Mouse (Mus musculus) olfactory bulb, adult 2 months (tissue): ENCODE measurements around the gene Fundc1. TPM values are rescaled to one million over a fixed set of nuclear protein-coding genes. Genes with fewer than 3 reads are reported as not detected.
"Not testable (repeated sequence)": the region's sequence is repeated elsewhere in the genome, so short reads cannot be mapped to it uniquely, and the experiment has no call there.

Experiments
- H3K27ac ChIP-seq: fragments of 200-500 bp; 2 replicates; pipeline ENCODE4 v1.5.1; 2012; ENCODE audit warnings: low read depth, low read length; ENCODE audit not compliant: insufficient read depth
- H3K4me1 ChIP-seq: fragments of 200-500 bp; 2 replicates; pipeline ENCODE4 v1.6.1; 2012; ENCODE audit warnings: low read length; ENCODE audit not compliant: control insufficient read depth, insufficient read depth
- H3K4me3 ChIP-seq: fragments of 200-500 bp; 2 replicates; pipeline ENCODE4 v1.5.1; 2012; ENCODE audit warnings: mild to moderate bottlenecking, low read depth, low read length, moderate library complexity; ENCODE audit not compliant: insufficient read depth
- CTCF ChIP-seq: fragments of 200-500 bp; IDR thresholded peaks from 2 replicates; pipeline ENCODE4 v1.5.1; 2012; ENCODE audit warnings: low read depth, mild to moderate bottlenecking, low read length, moderate library complexity; ENCODE audit not compliant: insufficient read depth
- POLR2A ChIP-seq: fragments of 200-500 bp; IDR thresholded peaks from 2 replicates; pipeline ENCODE4 v1.6.1; 2012; ENCODE audit warnings: mild to moderate bottlenecking, low read depth, low read length, moderate library complexity; ENCODE audit not compliant: insufficient read depth
- WGBS: fragments of 180-500 bp; shearing (Covaris S2); methylation state at CpG from one replicate; pipeline ENCODE4 v1.1.7; 2018; 5-methylcytosine and 5-hydroxymethylcytosine counted together
- polyA plus RNA-seq: library from polyadenylated mRNA; stranded (reverse); fragments of >200 nt; gene quantifications from 2 replicates; pipeline ENCODE4 v1.2.4, GENCODE M21; 2012; ENCODE audit warnings: low replicate concordance; ENCODE audit not compliant: missing spikeins, insufficient read depth, insufficient read length

The Fundc1 gene
- polyA plus RNA-seq, 1 experiment: not detected

DNA sequence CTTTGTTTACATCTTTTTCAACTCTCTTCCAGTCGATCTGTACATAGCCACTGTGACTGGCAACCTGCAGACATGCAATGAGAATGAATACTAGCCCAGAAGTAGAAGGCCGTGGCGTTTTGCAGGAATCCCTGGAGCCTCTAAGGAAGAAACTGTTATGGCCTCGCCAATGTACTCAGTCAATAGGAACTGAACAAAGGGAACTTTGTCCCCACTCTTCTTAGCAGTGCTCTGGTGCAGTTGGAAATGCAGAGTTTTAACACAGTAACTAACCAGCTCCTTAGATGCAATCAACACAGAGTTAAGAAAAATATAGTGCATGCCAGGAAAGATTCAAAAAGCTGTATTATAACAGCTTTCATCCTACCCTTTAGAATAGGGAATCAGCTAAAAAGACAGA lies 13.4 kb downstream of the Fundc1 start:
- 49% methylated on average over 4 of the region's 4 CpGs for WGBS
- TF ChIP-seq CTCF (no peak), POLR2A (no peak)
- Histone ChIP-seq H3K27ac (no peak overlapping the region), H3K4me1 (no peaks in the 10 kb centered on the region), H3K4me3 (no peak overlapping the region)

DNA sequence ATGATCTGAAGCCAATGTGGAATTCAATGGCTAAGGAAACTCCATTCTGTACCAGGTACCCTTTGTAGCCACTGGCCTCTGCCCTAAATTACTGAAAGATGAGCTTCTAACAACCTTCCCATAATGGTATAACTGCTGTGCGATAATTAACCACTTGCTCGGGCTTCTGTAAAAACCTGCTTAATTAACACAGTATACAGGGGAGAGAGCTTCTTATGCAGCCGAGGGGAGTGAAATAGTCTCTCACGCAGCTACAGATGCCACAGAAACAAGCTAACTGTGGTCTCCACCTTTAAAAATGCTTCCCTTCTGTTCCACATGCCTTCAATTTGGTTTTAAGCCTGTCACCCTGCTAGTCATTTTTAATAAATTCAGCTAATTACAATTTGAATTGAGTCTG lies 17.6 kb downstream of the Fundc1 start:
- Histone ChIP-seq H3K4me3 (no peak overlapping the region), H3K4me1 (no peaks in the 10 kb centered on the region), H3K27ac (no peak overlapping the region)
- no peak for TF ChIP-seq POLR2A
- TF ChIP-seq CTCF: no peak
- WGBS: 61% methylated on average over 4 of the region's 4 CpGs

DNA sequence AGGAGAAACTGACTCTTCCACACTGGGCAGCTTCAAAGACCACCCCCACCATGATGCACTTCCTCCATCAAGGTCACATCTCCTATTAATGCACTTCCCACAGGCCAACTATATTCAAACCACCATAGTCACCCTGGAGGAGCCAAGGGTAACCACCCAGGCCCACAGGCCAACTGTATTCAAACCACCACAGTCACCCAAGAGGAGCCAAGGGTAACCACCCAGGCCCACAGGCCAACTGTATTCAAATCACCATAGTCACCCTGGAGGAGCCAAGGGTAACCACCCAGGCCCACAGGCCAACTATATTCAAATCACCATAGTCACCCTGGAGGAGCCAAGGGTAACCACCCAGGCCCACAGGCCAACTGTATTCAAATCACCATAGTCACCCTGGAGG lies 20.5 kb downstream of the Fundc1 start:
- not testable (repeated sequence) for H3K27ac ChIP-seq, H3K4me3 ChIP-seq, H3K4me1 ChIP-seq

DNA sequence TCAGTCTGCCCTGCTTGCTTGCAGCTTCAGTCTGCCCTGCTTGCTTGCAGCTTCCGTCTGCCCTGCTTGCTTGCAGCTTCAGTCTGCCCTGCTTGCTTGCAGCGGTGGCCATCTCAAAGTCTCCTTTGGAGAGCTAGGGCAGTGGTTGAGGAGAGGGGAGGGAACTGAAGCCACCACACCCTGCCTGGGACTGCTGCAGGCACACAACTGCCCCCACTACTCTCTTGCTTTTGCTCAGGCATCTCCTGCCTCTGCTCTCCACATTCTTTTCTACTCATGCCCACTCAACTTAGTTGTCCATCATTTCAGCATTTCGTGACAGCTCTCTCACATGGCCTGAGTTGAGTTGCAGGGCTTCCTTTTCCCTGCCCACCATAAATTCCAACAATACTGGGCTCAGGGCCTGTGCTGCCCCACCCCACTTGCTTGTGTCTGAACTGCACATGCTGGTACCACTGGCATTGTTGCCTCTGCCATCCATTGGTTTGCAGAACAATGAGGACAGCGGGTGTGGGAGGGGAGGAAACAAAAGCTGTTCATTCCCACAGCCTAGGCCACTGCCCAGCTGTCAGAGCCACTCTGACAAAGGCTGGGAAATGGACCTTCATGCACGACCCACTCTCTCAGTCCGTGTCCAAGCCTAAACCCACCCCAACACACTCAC lies 24.9 kb downstream of the Fundc1 start:
- no peak overlapping the region for H3K27ac ChIP-seq
- 44% methylated on average over 6 of the region's 6 CpGs for WGBS

DNA sequence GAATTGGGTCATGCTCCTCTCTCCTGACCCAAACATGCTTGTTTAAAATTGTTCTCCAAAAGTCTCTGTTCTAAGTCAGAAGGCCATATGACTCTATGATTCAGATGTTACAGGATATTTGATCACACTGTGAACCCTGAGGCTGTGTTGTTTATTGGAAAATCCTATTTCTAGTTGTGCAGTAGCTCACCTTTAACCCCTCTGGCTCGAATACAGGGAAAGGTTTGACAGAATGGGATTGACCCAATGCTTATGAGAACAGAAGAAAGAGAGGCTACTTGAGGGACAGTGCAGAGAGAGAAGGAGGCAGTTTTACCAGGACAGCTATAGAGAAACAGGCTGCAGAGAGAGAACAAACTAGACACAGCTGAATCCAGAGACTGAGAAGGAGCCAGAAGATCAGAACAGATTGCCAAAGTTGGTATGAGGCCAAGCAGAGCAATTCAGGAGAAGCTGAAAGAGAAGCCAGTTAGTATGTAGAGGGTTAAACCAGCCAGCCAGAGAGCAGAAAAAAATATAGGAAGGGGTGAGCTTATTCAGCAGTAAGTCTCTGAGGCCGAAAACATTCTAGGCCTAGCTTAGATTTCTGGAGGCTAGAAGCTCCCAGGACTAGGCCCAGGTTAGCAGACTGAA lies 27.1 kb downstream of the Fundc1 start:
- TF ChIP-seq POLR2A: no peak
- TF ChIP-seq CTCF: no peak
- Histone ChIP-seq H3K4me1 (peaks cover 7% of the 10 kb centered on the region; the same call in 1 of the 2 replicates), H3K4me3 (no peak overlapping the region), H3K27ac (no peak overlapping the region)
- 51% methylated on average over 2 of the region's 2 CpGs for WGBS

More for the DNA sequence above, 24.9 kb downstream of the Fundc1 start:
- H3K4me1 ChIP-seq: peaks cover 7% of the 10 kb centered on the region; the same call in 1 of the 2 replicates
- no peak overlapping the region for H3K4me3 ChIP-seq
- TF ChIP-seq POLR2A: no peak
- no peak for TF ChIP-seq CTCF

GRCm38 (mm10) chrX:17537701-17538100 lies 34.4 kb downstream of the Fundc1 start:
- TF ChIP-seq CTCF: no peak
- TF ChIP-seq POLR2A: no peak
- 84% methylated on average over 4 of the region's 4 CpGs for WGBS
- no peak overlapping the region for H3K27ac ChIP-seq
- no peak overlapping the region for H3K4me3 ChIP-seq
- H3K4me1 ChIP-seq: no peaks in the 10 kb centered on the region

DNA sequence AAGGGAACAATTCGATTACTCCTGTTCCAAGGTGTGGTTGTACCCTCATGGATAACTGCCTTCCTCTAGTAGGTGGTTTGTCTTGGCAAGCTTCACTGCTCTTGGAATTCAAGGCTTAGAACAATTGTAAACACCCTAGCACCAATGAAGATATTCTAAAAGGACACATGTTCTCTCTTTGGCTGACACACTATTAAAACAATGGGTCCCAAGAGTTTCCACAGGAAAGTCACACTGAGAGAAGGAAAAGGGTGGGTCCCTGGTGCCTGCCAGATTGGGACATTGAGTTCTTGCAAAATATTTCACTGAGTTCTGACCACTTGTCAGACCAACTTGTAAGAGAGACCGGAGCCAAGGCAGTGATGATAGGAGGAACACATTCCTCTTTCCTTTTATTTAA lies 45.1 kb downstream of the Fundc1 start:
- Histone ChIP-seq H3K4me3 (no peak overlapping the region), H3K27ac (no peak overlapping the region), H3K4me1 (no peaks in the 10 kb centered on the region)
- 80% methylated on average over 2 of the region's 2 CpGs for WGBS
- TF ChIP-seq POLR2A: no peak
- no peak for TF ChIP-seq CTCF

GRCm38 (mm10) chrX:17521221-17521716 lies 50.9 kb downstream of the Fundc1 start:
- no peak overlapping the region for H3K27ac ChIP-seq
- WGBS: 41% methylated on average over 3 of the region's 3 CpGs
- H3K4me3 ChIP-seq: no peak overlapping the region
- TF ChIP-seq POLR2A (no peak), CTCF (no peak)
- H3K4me1 ChIP-seq: no peaks in the 10 kb centered on the region

- H3K27ac ChIP-seq: no peak overlapping the region
- TF ChIP-seq POLR2A: no peak
- TF ChIP-seq CTCF: no peak
- no peak overlapping the region for H3K4me3 ChIP-seq
- no peaks in the 10 kb centered on the region for H3K4me1 ChIP-seq
These were observed 52.0 kb downstream of the Fundc1 start for GRCm38 (mm10) chrX:17520086-17520485.

DNA sequence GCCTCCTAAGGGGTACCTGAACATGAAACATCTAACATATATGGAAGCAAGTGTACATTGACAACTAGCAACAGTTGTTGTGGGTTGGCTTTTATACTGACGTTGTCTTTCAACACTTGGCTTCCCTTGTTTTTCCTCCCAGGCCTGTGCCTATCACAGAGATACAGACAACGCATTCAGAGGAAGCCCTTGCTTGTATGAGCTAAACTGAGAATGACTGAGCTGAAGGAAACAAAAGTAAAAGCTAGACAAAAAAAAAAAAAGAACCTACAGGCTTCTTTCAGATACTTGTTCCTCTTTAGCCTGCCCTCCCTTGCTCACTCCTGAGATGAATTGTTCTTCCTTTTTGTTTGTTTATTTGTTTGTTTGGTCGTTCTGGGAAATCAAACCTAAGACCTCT lies 58.1 kb downstream of the Fundc1 start:
- TF ChIP-seq POLR2A (no peak), CTCF (no peak)
- Histone ChIP-seq H3K4me3 (no peak overlapping the region), H3K4me1 (no peaks in the 10 kb centered on the region), H3K27ac (no peak overlapping the region)
- WGBS: 75% methylated on average over 3 of the region's 3 CpGs
